Mouse (Mus musculus) right cerebral cortex, postnatal 14 days (tissue): Measurements from ENCODE around the gene Atp9a.

ENCODE experiments used
- DNase-seq: peaks from one replicate; pipeline ENCODE4 v3.0.0; 2022

Atp9a gene

GRCm38 (mm10) chr2:168738854-168739253 lies 3.4 kb downstream of the Atp9a start:
- no peak for DNase-seq

GRCm38 (mm10) chr2:168737878-168738277 lies 4.3 kb downstream of the Atp9a start:
- no peak for DNase-seq

GRCm38 (mm10) chr2:168734023-168734422 lies 8.2 kb downstream of the Atp9a start:
- no peak for DNase-seq

GRCm38 (mm10) chr2:168731258-168731657 lies 11.0 kb downstream of the Atp9a start:
- no peak for DNase-seq

- no peak for DNase-seq
Measured at GRCm38 (mm10) chr2:168729736-168730135, 12.5 kb downstream of the Atp9a start.

GRCm38 (mm10) chr2:168728045-168728444 lies 14.2 kb downstream of the Atp9a start:
- DNase-seq = no peak

- peak; percentile 40 for DNase-seq
Measured at GRCm38 (mm10) chr2:168726007-168726406, 16.2 kb downstream of the Atp9a start.

- DNase-seq = no peak
Measured at GRCm38 (mm10) chr2:168721313-168721712, 20.9 kb downstream of the Atp9a start.

GRCm38 (mm10) chr2:168719742-168720141 lies 22.5 kb downstream of the Atp9a start:
- DNase-seq = no peak

- peak; percentile 47 for DNase-seq
Measured at GRCm38 (mm10) chr2:168718735-168719134, 23.5 kb downstream of the Atp9a start.

- no peak for DNase-seq
Measured at GRCm38 (mm10) chr2:168718267-168718666, 23.9 kb downstream of the Atp9a start.

- DNase-seq = no peak
Measured at GRCm38 (mm10) chr2:168712199-168713176, 29.7 kb downstream of the Atp9a start.

- DNase-seq = no peak
Measured at GRCm38 (mm10) chr2:168710979-168711378, 31.2 kb downstream of the Atp9a start.

GRCm38 (mm10) chr2:168707766-168708165 lies 34.4 kb downstream of the Atp9a start:
- DNase-seq = no peak

- DNase-seq = no peak
Measured at GRCm38 (mm10) chr2:168702266-168702665, 39.9 kb downstream of the Atp9a start.

GRCm38 (mm10) chr2:168695027-168695403 lies 47.2 kb downstream of the Atp9a start:
- no peak for DNase-seq

- DNase-seq = no peak
Measured at GRCm38 (mm10) chr2:168694379-168695026, 47.7 kb downstream of the Atp9a start.

GRCm38 (mm10) chr2:168691774-168692173 lies 50.4 kb downstream of the Atp9a start:
- peak; percentile 66 for DNase-seq

GRCm38 (mm10) chr2:168687326-168687725 lies 54.9 kb downstream of the Atp9a start:
- DNase-seq = no peak

GRCm38 (mm10) chr2:168685909-168686308 lies 56.3 kb downstream of the Atp9a start:
- DNase-seq = no peak

- no peak for DNase-seq
Measured at GRCm38 (mm10) chr2:168684695-168685094, 57.5 kb downstream of the Atp9a start.

GRCm38 (mm10) chr2:168683520-168684150 lies 58.6 kb downstream of the Atp9a start:
- no peak for DNase-seq

- no peak for DNase-seq
Measured at GRCm38 (mm10) chr2:168682721-168683120, 59.5 kb downstream of the Atp9a start.

- no peak for DNase-seq
Measured at GRCm38 (mm10) chr2:168681531-168681930, 60.7 kb downstream of the Atp9a start.
